Mouse (Mus musculus) embryonic facial prominence, embryonic 14.5 days (tissue): ENCODE measurements at regions not wholly inside any gene's neighbourhood (a gene's known extent, or its start where the extent isn't known, plus 50 kb on each side); places are given as distances from the start of the nearest gene placed in this dataset.

Source experiments
- ATAC-seq: fragments of 200-750 bp; cut with Nextera tagmentation; 2 replicates; pipeline ENCODE4 v1.8.0; 2017; ENCODE audit warnings: low read depth, moderate number of reproducible peaks, moderate TSS enrichment
- DNase-seq: peaks from one replicate; pipeline ENCODE4 v3.0.0-alpha.2; 2015; ENCODE audit warnings: low spot score
- H3K27ac ChIP-seq: fragments of 300-500 bp; sonication (generic); replicated peaks from 2 replicates; pipeline ENCODE4 v1.5.1; 2014; ENCODE audit warnings: low read depth, mild to moderate bottlenecking, low read length, moderate library complexity
- H3K27me3 ChIP-seq: fragments of 300-500 bp; sonication (generic); replicated peaks from 2 replicates; pipeline ENCODE4 v1.6.1; 2014; ENCODE audit warnings: low read length; ENCODE audit not compliant: control insufficient read depth, insufficient read depth
- H3K36me3 ChIP-seq: fragments of 300-500 bp; sonication (generic); 2 replicates; pipeline ENCODE4 v1.6.1; 2014; ENCODE audit warnings: low read length, mixed read lengths; ENCODE audit not compliant: control insufficient read depth, insufficient read depth
- H3K4me1 ChIP-seq: fragments of 300-500 bp; sonication (generic); 2 replicates; pipeline ENCODE4 v1.6.1; 2014; ENCODE audit warnings: antibody characterized with exemption, low read length; ENCODE audit not compliant: control insufficient read depth, insufficient read depth
- H3K4me2 ChIP-seq: fragments of 300-500 bp; sonication (generic); 2 replicates; pipeline ENCODE4 v1.6.1; 2014; ENCODE audit warnings: low read depth, mild to moderate bottlenecking, low read length, moderate library complexity, mixed read lengths
- H3K4me3 ChIP-seq: fragments of 300-500 bp; sonication (generic); 2 replicates; pipeline ENCODE4 v1.5.1; 2014; ENCODE audit warnings: low read depth, mild to moderate bottlenecking, low read length
- H3K9ac ChIP-seq: fragments of 300-500 bp; sonication (generic); 2 replicates; pipeline ENCODE4 v1.6.1; 2014; ENCODE audit warnings: low read depth, mild to moderate bottlenecking, low read length, moderate library complexity, mixed read lengths
- H3K9me3 ChIP-seq: fragments of 300-500 bp; sonication (generic); 2 replicates; pipeline ENCODE4 v1.6.1; 2016; ENCODE audit warnings: low read length; ENCODE audit not compliant: control insufficient read depth
- WGBS: fragments of 180-500 bp; shearing (Covaris S2); extraction: QIAGEN DNeasy Blood & Tissue Kit; methylation state at CpG from one replicate; pipeline ENCODE4 v1.1.7; 2014; 5-methylcytosine and 5-hydroxymethylcytosine counted together

DNA sequence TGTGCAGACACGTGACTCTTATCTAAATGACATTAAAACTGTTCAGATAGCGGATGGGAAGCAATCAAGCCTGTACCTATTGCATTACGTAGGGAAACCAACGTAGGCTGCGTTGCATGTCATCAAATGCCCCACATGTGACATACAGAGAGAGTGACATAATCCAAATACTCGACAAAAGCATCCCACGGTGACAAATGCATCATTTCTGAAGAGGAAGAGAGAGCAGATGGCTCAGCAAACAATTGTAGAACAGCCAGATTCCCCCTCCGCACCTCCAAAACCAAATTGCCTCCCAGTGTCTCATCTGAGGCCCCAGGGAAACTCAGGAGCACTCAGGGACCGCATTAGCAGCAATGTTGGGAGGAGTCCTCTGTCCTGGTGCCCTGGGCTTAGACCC is 163.4 kb upstream of the Nr4a3 start:
- no peak overlapping the region for H3K27ac ChIP-seq
- WGBS, result 72% methylated on average over 9 of the region's 9 CpGs
- no peak overlapping the region for H3K4me3 ChIP-seq
- no peaks in the 10 kb centered on the region for H3K27me3 ChIP-seq
- H3K9me3 ChIP-seq, result no peaks in the 10 kb centered on the region
- ATAC-seq (no peak), DNase-seq (peak; percentile 3)
- no peak overlapping the region for H3K9ac ChIP-seq
- H3K4me1 ChIP-seq, result no peaks in the 10 kb centered on the region
- H3K4me2 ChIP-seq, result no peak overlapping the region
- no peaks in the 10 kb centered on the region for H3K36me3 ChIP-seq

- Histone ChIP-seq H3K4me1 (no peaks in the 10 kb centered on the region), H3K9ac (no peak overlapping the region), H3K27ac (no peak overlapping the region), H3K27me3 (no peaks in the 10 kb centered on the region), H3K36me3 (no peaks in the 10 kb centered on the region), H3K4me3 (no peak overlapping the region), H3K4me2 (no peak overlapping the region), H3K9me3 (no peaks in the 10 kb centered on the region)
- WGBS, result 79% methylated on average over 10 of the region's 10 CpGs
- no peak for ATAC-seq
- no peak for DNase-seq
These were observed 162.9 kb upstream of the Nr4a3 start for GRCm38 (mm10) chr4:47882076-47882475.

GRCm38 (mm10) chr4:47899579-47899978 is 145.4 kb upstream of the Nr4a3 start:
- no peaks in the 10 kb centered on the region for H3K27me3 ChIP-seq
- H3K4me2 ChIP-seq, result no peak overlapping the region
- 43% methylated on average over 7 of the region's 7 CpGs for WGBS
- H3K4me1 ChIP-seq, result no peaks in the 10 kb centered on the region
- H3K4me3 ChIP-seq, result no peak overlapping the region
- H3K36me3 ChIP-seq, result no peaks in the 10 kb centered on the region
- H3K9ac ChIP-seq, result no peak overlapping the region
- peak; percentile 55; the same call in 1 of the 2 replicates for ATAC-seq
- peak; percentile 28 for DNase-seq
- H3K9me3 ChIP-seq, result no peaks in the 10 kb centered on the region
- H3K27ac ChIP-seq, result no peak overlapping the region

DNA sequence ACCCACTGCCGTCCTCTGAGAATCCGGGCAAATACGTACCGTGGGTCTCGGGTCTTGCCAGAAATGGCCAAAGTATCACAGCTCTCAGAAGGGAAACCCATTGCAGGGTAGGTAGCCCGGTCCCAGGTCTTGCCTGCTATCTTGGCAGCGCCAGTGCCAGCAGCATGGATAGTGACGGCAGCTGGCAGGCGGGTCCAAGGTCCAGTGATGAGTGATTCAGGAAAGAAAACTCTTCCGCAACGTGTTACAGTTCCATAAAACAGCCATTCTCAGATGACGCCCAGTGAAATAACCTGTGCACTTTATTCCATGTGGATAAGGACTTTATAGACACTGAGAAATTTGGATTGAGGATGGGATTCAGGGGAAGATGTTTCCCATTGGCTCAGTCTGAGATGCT is 142.2 kb upstream of the Nr4a3 start:
- Histone ChIP-seq H3K4me2 (no peak overlapping the region), H3K9me3 (no peaks in the 10 kb centered on the region), H3K9ac (no peak overlapping the region), H3K27me3 (no peaks in the 10 kb centered on the region), H3K4me3 (no peak overlapping the region), H3K36me3 (no peaks in the 10 kb centered on the region), H3K4me1 (no peaks in the 10 kb centered on the region), H3K27ac (no peak overlapping the region)
- DNase-seq (no peak), ATAC-seq (no peak)
- 94% methylated on average over 12 of the region's 12 CpGs for WGBS

DNA sequence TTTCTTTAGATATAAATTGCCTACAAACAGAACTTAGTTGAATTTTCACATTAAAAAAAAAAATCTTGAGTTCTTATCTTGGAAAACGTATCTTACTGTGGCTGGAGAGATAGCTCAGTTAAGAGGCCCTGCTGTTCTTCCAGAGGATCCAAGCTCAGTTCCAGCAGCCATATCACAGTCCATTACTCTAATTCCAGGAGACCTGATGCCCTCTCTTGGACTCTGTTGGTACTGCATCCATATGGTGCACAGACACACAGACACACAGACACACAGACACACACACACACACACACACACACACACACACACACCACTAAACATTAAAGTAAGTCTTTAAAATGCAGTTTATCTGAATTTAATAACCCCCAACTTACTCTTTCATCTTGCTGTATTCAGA is 132.7 kb upstream of the Nr4a3 start:
- ATAC-seq (no peak), DNase-seq (no peak)

GRCm38 (mm10) chr4:47919576-47919975 is 125.4 kb upstream of the Nr4a3 start:
- Histone ChIP-seq H3K27me3 (no peaks in the 10 kb centered on the region), H3K9ac (no peak overlapping the region), H3K36me3 (no peaks in the 10 kb centered on the region), H3K4me2 (no peak overlapping the region), H3K4me3 (no peak overlapping the region), H3K4me1 (no peaks in the 10 kb centered on the region), H3K9me3 (no peaks in the 10 kb centered on the region), H3K27ac (no peak overlapping the region)
- 74% methylated on average over 7 of the region's 7 CpGs for WGBS
- ATAC-seq, result peak; percentile 55; the same call in 1 of the 2 replicates
- DNase-seq, result peak; percentile 12

More for the DNA sequence above, 132.7 kb upstream of the Nr4a3 start:
- no peak overlapping the region for H3K27ac ChIP-seq
- H3K27me3 ChIP-seq, result no peaks in the 10 kb centered on the region
- H3K4me3 ChIP-seq, result no peak overlapping the region
- no peaks in the 10 kb centered on the region for H3K36me3 ChIP-seq
- no peak overlapping the region for H3K9ac ChIP-seq
- H3K4me1 ChIP-seq, result no peaks in the 10 kb centered on the region
- H3K4me2 ChIP-seq, result no peak overlapping the region
- 0 out of 2 replicates have a peak, but pooled peaks cover 3% of the 10 kb centered on the region for H3K9me3 ChIP-seq
- 93% methylated on average over 1 of the region's 1 CpGs for WGBS

DNA sequence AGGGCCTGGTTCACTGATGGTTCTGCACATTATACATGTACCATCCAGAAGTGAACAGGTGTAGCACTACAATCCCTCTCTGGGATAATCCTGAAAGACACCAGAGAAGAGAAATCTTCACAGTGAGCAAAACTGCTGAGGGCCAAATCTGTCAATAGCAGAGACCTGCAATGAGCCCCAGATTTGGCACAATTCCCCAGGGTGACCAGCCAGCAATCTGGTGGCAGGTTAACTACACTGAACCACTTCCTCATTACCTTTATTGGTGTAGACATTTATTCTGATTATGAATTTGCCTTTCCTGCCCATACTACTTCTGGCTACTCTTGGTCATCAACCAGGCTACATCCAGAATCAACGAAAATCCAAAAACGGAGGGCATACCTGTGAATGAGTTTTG is 113.5 kb upstream of the Nr4a3 start:
- DNase-seq (no peak), ATAC-seq (no peak)
- H3K4me1 ChIP-seq, result no peaks in the 10 kb centered on the region
- H3K27ac ChIP-seq, result no peak overlapping the region
- H3K9me3 ChIP-seq, result 0 out of 2 replicates have a peak, but pooled peaks cover 4% of the 10 kb centered on the region
- H3K9ac ChIP-seq, result no peak overlapping the region
- 77% methylated on average over 2 of the region's 2 CpGs for WGBS
- H3K4me3 ChIP-seq, result no peak overlapping the region
- H3K27me3 ChIP-seq, result no peaks in the 10 kb centered on the region
- H3K4me2 ChIP-seq, result no peak overlapping the region
- H3K36me3 ChIP-seq, result no peaks in the 10 kb centered on the region

DNA sequence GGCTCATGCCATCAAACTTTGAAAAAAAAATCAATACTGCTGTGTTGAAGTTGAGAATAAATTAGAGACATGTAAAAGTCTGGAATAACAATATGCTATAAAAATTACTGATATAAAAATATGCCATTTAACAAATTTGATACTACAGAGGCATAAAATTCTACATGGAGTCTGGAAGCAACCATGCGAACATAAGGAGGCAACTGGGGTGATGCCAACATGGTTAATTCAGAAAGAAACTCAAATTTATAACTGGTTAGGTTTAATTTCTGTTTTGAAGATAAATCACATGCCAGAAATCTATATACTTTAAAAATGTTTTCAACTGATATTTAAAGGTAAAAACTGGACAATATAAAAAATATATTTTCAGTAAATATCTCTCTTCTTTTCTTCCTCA is 111.4 kb upstream of the Nr4a3 start:
- no peak overlapping the region for H3K4me2 ChIP-seq
- 82% methylated on average over 1 of the region's 1 CpGs for WGBS

DNA sequence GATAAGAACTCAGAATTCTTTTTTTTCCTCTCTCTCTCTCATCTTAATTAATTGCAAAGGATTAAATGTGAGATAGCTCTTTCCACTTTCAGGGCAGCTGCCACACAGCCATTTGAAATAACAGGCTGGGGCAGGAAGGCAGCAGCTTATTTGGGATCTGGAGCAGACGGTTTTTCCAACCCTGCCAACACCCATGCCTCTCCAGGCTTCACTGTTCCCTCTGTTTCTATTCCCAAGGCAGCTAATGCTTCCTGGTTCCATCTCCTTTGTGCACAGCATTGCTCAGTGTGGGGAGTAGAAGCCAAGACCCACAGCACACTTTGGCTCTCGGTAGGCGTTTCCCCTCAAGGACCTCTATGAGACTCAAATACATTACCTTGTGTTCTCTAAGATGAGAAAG is 109.4 kb upstream of the Nr4a3 start:
- Histone ChIP-seq H3K4me1 (no peaks in the 10 kb centered on the region), H3K27me3 (no peaks in the 10 kb centered on the region), H3K36me3 (no peaks in the 10 kb centered on the region), H3K4me2 (no peak overlapping the region), H3K9ac (no peak overlapping the region), H3K4me3 (no peak overlapping the region), H3K9me3 (no peaks in the 10 kb centered on the region), H3K27ac (no peak overlapping the region)
- 93% methylated on average over 3 of the region's 3 CpGs for WGBS
- no peak for DNase-seq
- ATAC-seq, result no peak

More for the DNA sequence above, 111.4 kb upstream of the Nr4a3 start:
- Histone ChIP-seq H3K4me3 (no peak overlapping the region), H3K36me3 (no peaks in the 10 kb centered on the region), H3K9ac (no peak overlapping the region), H3K27me3 (no peaks in the 10 kb centered on the region), H3K4me1 (no peaks in the 10 kb centered on the region), H3K9me3 (0 out of 2 replicates have a peak, but pooled peaks cover 4% of the 10 kb centered on the region), H3K27ac (no peak overlapping the region)
- DNase-seq (no peak), ATAC-seq (no peak)
